Mouse (Mus musculus) stomach, embryonic 15.5 days (tissue): Measurements from ENCODE around the gene Csf2rb2. TPM values are rescaled to one million over a fixed set of nuclear protein-coding genes. Genes with fewer than 3 reads are reported as not detected.
"Not testable (repeated sequence)": the region's sequence is repeated elsewhere in the genome, so short reads cannot be mapped to it uniquely, and the experiment has no call there.

ENCODE experiments used
- ATAC-seq: fragments of 200-750 bp; cut with Nextera tagmentation; 2 replicates; pipeline ENCODE4 v1.8.0; 2017; ENCODE audit warnings: low read depth, moderate number of reproducible peaks, moderate TSS enrichment; ENCODE audit not compliant: insufficient read depth, low FRiP score
- H3K27ac ChIP-seq: fragments of 300-500 bp; sonication (generic); 2 replicates; pipeline ENCODE4 v1.5.1; 2015; ENCODE audit warnings: mild to moderate bottlenecking, inconsistent platforms
- H3K27me3 ChIP-seq: fragments of 300-500 bp; sonication (generic); replicated peaks from 2 replicates; pipeline ENCODE4 v1.6.1; 2015; ENCODE audit warnings: inconsistent platforms
- H3K36me3 ChIP-seq: fragments of 300-500 bp; sonication (generic); 2 replicates; pipeline ENCODE4 v1.6.1; 2015; ENCODE audit warnings: inconsistent platforms
- H3K4me1 ChIP-seq: fragments of 300-500 bp; sonication (generic); 2 replicates; pipeline ENCODE4 v1.6.1; 2015; ENCODE audit warnings: inconsistent platforms
- H3K4me2 ChIP-seq: fragments of 300-500 bp; sonication (generic); 2 replicates; pipeline ENCODE4 v1.6.1; 2015; ENCODE audit warnings: mild to moderate bottlenecking, inconsistent platforms
- H3K4me3 ChIP-seq: fragments of 300-500 bp; sonication (generic); replicated peaks from 2 replicates; pipeline ENCODE4 v1.5.1; 2015; ENCODE audit warnings: inconsistent platforms
- H3K9ac ChIP-seq: fragments of 300-500 bp; sonication (generic); 2 replicates; pipeline ENCODE4 v1.6.1; 2015; ENCODE audit warnings: inconsistent platforms
- H3K9me3 ChIP-seq: fragments of 300-500 bp; sonication (generic); 2 replicates; pipeline ENCODE4 v1.6.1; 2016; ENCODE audit warnings: inconsistent platforms
- WGBS: fragments of 180-500 bp; shearing (Covaris S2); methylation state at CpG from one replicate; pipeline ENCODE4 v1.1.7; 2015; 5-methylcytosine and 5-hydroxymethylcytosine counted together
- polyA plus RNA-seq: library from polyadenylated mRNA; unstranded; fragments of >200 nt; fragmentation: Nextera tagmentation; extraction: Ambion mirVana; gene quantifications from 2 replicates; pipeline ENCODE4 v1.2.1, GENCODE M21; 2015

Gene Csf2rb2
- polyA plus RNA-seq, 1 experiment from 2014 or later: 0.54 TPM

- Histone ChIP-seq H3K27me3 (no peaks in the 10 kb centered on the region), H3K9me3 (no peaks in the 10 kb centered on the region), H3K9ac (no peak overlapping the region), H3K4me1 (no peaks in the 10 kb centered on the region), H3K27ac (no peak overlapping the region), H3K36me3 (no peaks in the 10 kb centered on the region), H3K4me3 (no peak overlapping the region), H3K4me2 (no peak overlapping the region)
- ATAC-seq: no peak
- 79% methylated on average over 3 of the region's 3 CpGs for WGBS
Observed at GRCm38 (mm10) chr15:78328520-78329097, 23.1 kb upstream of the Csf2rb2 start.

- WGBS: 69% methylated on average over 6 of the region's 6 CpGs
- ATAC-seq, H3K27ac ChIP-seq: not testable (repeated sequence)
Observed at GRCm38 (mm10) chr15:78327753-78328341, 22.3 kb upstream of the Csf2rb2 start.

DNA sequence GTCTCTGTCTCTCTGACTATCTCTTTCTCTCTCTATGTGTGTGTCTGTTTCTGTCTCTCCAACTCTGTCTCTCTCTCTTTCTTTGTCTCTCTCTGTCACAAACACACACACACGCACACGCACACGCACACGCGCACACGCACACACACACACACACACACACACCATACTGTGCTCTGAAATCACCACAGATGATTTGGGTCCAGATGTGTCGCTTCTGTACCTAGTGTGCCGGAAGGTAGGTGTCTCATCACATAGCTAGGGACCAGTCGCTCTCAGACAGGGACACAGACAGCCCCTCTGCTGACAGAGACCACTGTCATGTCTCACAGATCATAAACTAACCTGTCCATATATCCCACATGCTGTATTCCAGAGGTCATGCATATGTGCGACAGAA is 21.2 kb upstream of the Csf2rb2 start:
- H3K9me3 ChIP-seq: no peaks in the 10 kb centered on the region
- H3K4me2 ChIP-seq: no peak overlapping the region
- no peak overlapping the region; the same call in 1 of the 2 replicates for H3K4me3 ChIP-seq
- no peaks in the 10 kb centered on the region for H3K27me3 ChIP-seq
- no peak overlapping the region for H3K9ac ChIP-seq
- 86% methylated on average over 10 of the region's 10 CpGs for WGBS
- H3K4me1 ChIP-seq: no peaks in the 10 kb centered on the region
- H3K36me3 ChIP-seq: no peaks in the 10 kb centered on the region
- H3K27ac ChIP-seq: no peak overlapping the region
- ATAC-seq: no peak

More at GRCm38 (mm10) chr15:78327753-78328341, 22.3 kb upstream of the Csf2rb2 start:
- H3K4me2 ChIP-seq, H3K9ac ChIP-seq, H3K9me3 ChIP-seq, H3K4me3 ChIP-seq, H3K4me1 ChIP-seq, H3K27me3 ChIP-seq, H3K36me3 ChIP-seq: not testable (repeated sequence)

- H3K4me3 ChIP-seq: peak within 1 kb of the TSS; percentile 3; the same call in 1 of the 2 replicates
- H3K27ac ChIP-seq: no peak within 1 kb of the TSS
- H3K4me1 ChIP-seq: no peaks in the 10 kb centered on the region
- no peak within 1 kb of the TSS for H3K4me2 ChIP-seq
- no peaks in the 10 kb centered on the region for H3K27me3 ChIP-seq
- no peaks in the 10 kb centered on the region for H3K9me3 ChIP-seq
- 69% methylated on average over 11 of the region's 11 CpGs for WGBS
- no peak for ATAC-seq
- no peak within 1 kb of the TSS for H3K9ac ChIP-seq
- H3K36me3 ChIP-seq: no peaks in the 10 kb centered on the region
Observed at GRCm38 (mm10) chr15:78325671-78326339, 20.3 kb upstream of the Csf2rb2 start, which contains the start of gene Csf2rb. Gene Csf2rb, plus strand, starts transcription at chr15:78325752.

GRCm38 (mm10) chr15:78324294-78324693 is 18.8 kb upstream of the Csf2rb2 start:
- 85% methylated on average over 2 of the region's 2 CpGs for WGBS
- H3K4me3 ChIP-seq: no peak overlapping the region
- H3K36me3 ChIP-seq: no peaks in the 10 kb centered on the region

GRCm38 (mm10) chr15:78323366-78323765 is 17.8 kb upstream of the Csf2rb2 start:
- 61% methylated on average over 1 of the region's 1 CpGs for WGBS
- H3K27me3 ChIP-seq: no peaks in the 10 kb centered on the region
- no peak for ATAC-seq

More at GRCm38 (mm10) chr15:78324294-78324693, 18.8 kb upstream of the Csf2rb2 start:
- ATAC-seq: no peak
- no peak overlapping the region for H3K4me2 ChIP-seq
- no peak overlapping the region for H3K9ac ChIP-seq
- H3K4me1 ChIP-seq: 0 out of 2 replicates have a peak, but pooled peaks cover 6% of the 10 kb centered on the region
- H3K27ac ChIP-seq: no peak overlapping the region
- H3K27me3 ChIP-seq: no peaks in the 10 kb centered on the region
- no peaks in the 10 kb centered on the region for H3K9me3 ChIP-seq

DNA sequence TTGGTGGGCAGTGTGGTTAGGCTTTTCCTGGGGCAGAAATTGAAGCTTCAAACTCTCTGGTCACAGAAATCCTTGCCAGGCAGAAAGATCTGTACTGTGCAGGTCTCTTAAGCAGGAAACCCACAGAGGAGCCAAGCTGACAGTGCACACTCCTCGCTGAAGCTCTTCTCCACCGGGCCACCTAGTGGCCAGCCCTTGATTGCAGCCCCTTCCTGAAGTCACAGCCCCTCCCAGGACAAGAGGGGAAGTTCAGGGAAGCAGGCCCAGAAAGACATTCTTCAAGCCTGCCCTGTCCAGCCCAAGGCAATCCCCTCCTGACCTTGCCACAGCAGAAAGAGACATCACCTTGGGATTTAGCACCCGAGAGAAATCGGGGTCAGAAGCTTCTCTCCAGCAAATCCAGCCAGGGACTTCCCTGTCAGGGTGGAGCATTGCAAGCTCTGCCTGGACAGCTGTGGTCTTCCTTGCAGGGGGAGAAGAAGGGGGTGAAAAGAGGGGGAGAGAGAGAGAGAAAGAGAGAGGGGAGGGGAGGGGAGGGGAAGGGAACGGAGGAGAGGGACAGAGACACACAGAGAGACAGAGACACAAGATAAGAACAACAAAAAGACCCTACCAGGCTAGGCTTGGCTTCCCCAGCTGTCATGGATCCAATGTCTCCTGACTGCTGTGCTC is 15.4 kb upstream of the Csf2rb2 start:
- no peak overlapping the region; the same call in 1 of the 2 replicates for H3K27ac ChIP-seq
- WGBS: 12% methylated on average over 5 of the region's 5 CpGs
- no peak overlapping the region for H3K9ac ChIP-seq
- H3K4me3 ChIP-seq: no peak overlapping the region
- ATAC-seq: peak; percentile 57; the same call in 1 of the 2 replicates
- H3K4me2 ChIP-seq: no peak overlapping the region
- H3K36me3 ChIP-seq: no peaks in the 10 kb centered on the region
- 0 out of 2 replicates have a peak, but pooled peaks cover 6% of the 10 kb centered on the region for H3K4me1 ChIP-seq
- no peaks in the 10 kb centered on the region for H3K9me3 ChIP-seq
- no peaks in the 10 kb centered on the region for H3K27me3 ChIP-seq

More at GRCm38 (mm10) chr15:78323366-78323765, 17.8 kb upstream of the Csf2rb2 start:
- Histone ChIP-seq H3K4me2 (no peak overlapping the region), H3K4me1 (0 out of 2 replicates have a peak, but pooled peaks cover 6% of the 10 kb centered on the region), H3K9ac (no peak overlapping the region), H3K9me3 (no peaks in the 10 kb centered on the region), H3K27ac (no peak overlapping the region), H3K4me3 (no peak overlapping the region), H3K36me3 (no peaks in the 10 kb centered on the region)

GRCm38 (mm10) chr15:78318338-78319171 is 13.0 kb upstream of the Csf2rb2 start:
- H3K9ac ChIP-seq, H3K4me3 ChIP-seq, H3K27ac ChIP-seq, H3K36me3 ChIP-seq, H3K9me3 ChIP-seq, H3K4me2 ChIP-seq, H3K27me3 ChIP-seq, H3K4me1 ChIP-seq: not testable (repeated sequence)
- WGBS: 48% methylated on average over 2 of the region's 2 CpGs
- peak; percentile 34; the same call in 1 of the 2 replicates for ATAC-seq

DNA sequence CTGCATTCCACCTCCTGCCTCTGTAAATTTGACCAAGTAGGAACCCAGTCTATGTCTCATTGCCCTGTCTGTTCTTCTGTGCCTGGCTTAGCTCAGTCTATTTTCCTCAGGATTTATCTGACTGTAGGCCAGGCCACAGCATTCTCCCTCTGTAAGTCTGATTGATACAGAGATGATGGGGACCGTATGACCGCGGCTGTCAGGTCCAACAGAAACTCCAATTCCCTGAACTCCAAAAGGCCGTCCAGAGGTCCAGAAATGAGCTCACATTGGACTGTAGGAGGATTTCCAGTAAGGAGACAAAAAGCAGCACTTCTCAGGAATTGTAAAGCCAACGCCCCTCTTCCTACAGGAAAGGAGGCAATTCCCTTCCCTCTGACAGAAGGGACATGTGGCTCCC is 8.1 kb upstream of the Csf2rb2 start:
- not testable (repeated sequence) for H3K27ac ChIP-seq, H3K36me3 ChIP-seq, H3K4me1 ChIP-seq, H3K4me2 ChIP-seq, ATAC-seq, H3K9ac ChIP-seq, H3K9me3 ChIP-seq, H3K4me3 ChIP-seq, H3K27me3 ChIP-seq
- 73% methylated on average over 5 of the region's 5 CpGs for WGBS

GRCm38 (mm10) chr15:78312421-78313233 is 7.1 kb upstream of the Csf2rb2 start:
- not testable (repeated sequence) for H3K4me3 ChIP-seq, H3K4me2 ChIP-seq, H3K9me3 ChIP-seq, H3K36me3 ChIP-seq, H3K27me3 ChIP-seq, H3K4me1 ChIP-seq, H3K9ac ChIP-seq
- WGBS: 35% methylated on average over 4 of the region's 4 CpGs
- H3K27ac ChIP-seq: peak overlapping the region; percentile 61; the same call in 1 of the 2 replicates
- peak; percentile 45; the same call in 1 of the 2 replicates for ATAC-seq
